Mouse (Mus musculus) kidney, adult 18-20 months (tissue): ENCODE data around the gene Entr1.
A peak's percentile ranks its signal among the peaks of the same experiment; 100 is the strongest.

ENCODE experiments used
- DNase-seq: peaks from one replicate; pipeline ENCODE4 v3.0.0; 2021

Gene Entr1

GRCm38 (mm10) chr2:26389154-26389690 lies at the start of gene Entr1, which contains the start of gene Pmpca:
TSS of gene Entr1 (minus strand) at chr2:26389316.
TSS of gene Pmpca (plus strand) at chr2:26389339.
- peak; percentile 85 for DNase-seq

- no peak for DNase-seq
These were observed 49.3 kb upstream of the Entr1 start for GRCm38 (mm10) chr2:26438373-26438772.

DNA sequence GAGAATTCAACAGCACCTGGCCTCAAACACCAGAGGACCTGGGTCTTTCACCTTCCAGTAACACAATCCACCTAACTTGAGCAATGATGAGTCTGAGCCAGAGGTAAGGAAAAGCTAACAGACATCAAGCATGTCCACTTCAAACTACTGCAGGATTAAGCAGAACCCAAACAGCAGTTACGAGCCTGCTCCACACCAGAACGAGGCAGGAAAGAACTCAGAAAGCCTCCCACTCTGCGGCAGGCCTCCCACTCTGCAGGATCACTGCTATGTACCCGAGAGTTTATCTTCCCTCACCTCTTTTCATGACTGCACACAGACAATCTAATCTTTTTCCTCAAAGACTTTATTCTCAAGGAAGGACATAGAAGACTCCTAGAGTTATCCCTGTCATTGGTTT lies 48.1 kb upstream of the Entr1 start:
- no peak for DNase-seq

- peak; percentile 43 for DNase-seq
These were observed 45.9 kb upstream of the Entr1 start for GRCm38 (mm10) chr2:26434791-26435572.

DNA sequence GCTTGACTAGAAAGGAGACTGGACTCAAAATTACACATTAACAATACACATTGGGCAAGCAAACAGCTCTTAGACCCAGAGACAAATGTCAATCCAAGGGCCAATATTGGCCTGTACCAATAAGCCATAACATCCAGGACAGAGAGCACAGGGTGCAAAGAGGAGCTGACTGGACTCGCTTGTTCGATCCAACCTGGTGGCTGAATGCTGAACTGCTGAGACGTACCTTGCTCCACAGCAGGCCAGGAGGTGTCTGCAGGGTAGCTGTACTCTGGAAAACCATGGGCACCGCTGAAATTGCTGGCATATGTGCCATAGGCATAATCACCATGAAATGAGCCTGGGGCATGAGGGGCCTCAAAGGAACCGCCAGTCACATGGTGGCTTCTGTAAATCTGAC lies 40.7 kb upstream of the Entr1 start:
- no peak for DNase-seq

- DNase-seq: no peak
These were observed 35.4 kb upstream of the Entr1 start for GRCm38 (mm10) chr2:26424541-26424940.

GRCm38 (mm10) chr2:26423086-26423485 lies 34.0 kb upstream of the Entr1 start:
- DNase-seq: peak; percentile 37

- no peak for DNase-seq
These were observed 32.9 kb upstream of the Entr1 start for GRCm38 (mm10) chr2:26421969-26422368.

- no peak for DNase-seq
These were observed 29.0 kb upstream of the Entr1 start for GRCm38 (mm10) chr2:26418120-26418519.

DNA sequence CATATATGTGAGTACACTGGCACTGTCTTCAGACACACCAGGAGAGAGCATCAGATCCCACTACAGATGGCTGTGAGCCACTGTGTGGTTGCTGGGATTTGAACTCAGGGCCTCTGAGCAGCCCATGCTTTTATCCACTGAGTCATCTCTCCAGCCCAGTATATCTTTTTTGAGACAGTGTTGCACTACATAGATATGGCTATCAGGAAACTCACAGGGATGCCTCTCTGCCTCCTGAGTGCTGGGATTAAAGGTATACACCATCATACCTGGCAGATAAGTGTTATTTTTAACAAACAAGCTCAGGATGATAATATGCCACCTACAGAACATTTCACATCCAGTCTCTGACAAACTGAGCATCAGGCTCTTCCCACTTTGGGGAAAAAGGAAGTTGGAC lies 27.9 kb upstream of the Entr1 start:
- DNase-seq: no peak

- peak; percentile 56 for DNase-seq
These were observed 21.9 kb upstream of the Entr1 start for GRCm38 (mm10) chr2:26410931-26411411.

GRCm38 (mm10) chr2:26410091-26410490 lies 21.0 kb upstream of the Entr1 start:
- no peak for DNase-seq

DNA sequence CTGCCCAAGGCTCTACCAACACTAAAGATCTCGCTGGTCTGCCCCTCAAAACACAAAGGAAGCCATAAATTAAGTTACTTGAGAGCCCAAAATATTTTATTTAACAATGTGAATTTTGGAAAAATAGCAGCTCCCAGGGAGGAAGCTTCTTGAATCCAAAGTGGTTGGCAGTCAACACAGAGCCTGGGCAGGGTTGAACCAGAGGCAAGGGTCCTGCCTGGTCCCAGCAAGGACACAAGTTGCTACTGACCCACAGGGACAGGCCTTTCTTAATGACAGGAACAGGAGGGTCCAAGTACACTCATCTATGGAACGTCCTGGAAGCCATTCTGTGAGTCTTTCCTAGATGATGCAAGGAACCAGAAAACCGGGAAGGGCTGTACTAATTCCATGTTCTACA lies 20.2 kb upstream of the Entr1 start:
- no peak for DNase-seq

DNA sequence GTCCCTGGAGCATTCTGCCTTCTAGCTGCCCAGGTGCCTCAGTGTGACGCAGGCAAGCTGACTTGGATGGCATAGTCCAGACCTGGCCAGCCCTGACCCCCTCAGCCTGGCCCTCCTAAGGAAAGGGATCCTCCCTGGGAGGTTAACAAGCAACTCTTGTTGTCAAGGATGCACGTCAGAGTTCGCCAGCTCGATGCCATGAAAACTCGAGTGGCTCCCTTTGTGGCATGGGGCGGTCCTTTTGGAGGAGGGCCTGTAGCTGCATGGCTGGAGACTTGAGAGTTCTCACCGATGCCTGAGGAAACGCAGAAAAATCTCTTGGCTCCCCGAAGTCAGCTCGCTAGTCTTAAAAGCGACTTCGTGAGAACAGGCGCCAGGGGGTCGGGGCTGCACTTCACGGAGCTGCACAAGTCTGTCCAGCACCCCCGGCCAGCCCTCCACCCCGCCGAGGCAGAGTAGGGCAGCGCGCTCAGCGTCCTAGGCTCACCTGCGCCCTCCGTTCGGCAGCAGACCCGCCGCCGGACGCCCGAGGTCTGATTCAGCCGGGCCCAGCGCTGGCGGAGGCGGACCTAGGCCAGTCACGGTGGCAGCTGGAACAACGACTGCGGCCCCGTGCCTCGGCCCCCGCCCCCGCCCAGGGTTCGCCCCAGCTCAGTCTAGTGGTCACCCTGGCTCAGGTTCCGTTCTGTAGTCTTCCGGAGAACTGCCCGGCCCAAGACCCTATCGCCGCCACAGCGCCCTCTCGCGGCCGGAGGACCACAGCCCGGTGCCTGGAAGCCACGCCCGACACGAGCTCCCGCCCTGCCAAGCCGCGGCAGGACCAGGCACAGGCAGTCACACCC lies 19.6 kb upstream of the Entr1 start, which contains the start of gene Inpp5e:
Gene Inpp5e, minus strand, starts transcription at position 689 of the 842 bp plus-strand sequence.
- peak; percentile 99 for DNase-seq

GRCm38 (mm10) chr2:26403306-26403705 lies 14.2 kb upstream of the Entr1 start:
- peak; percentile 57 for DNase-seq

DNA sequence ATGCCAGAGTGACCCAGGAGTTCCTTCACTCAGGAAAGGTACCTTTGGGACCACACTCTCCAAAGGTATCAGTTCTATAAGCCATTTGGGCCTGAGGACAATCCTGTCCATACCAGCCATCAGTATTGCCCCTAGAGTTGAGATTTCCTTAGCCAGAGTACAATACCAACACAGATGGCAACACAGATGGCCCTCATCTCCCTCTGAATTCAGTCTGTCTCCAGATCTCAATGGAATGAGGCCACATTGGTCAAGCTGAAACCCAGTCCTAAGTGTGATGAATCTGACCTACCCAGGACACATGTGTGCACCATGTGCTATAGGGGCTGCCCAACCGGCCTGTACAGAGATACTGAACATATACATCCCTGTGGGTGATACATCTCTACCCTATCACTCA lies 13.1 kb upstream of the Entr1 start:
- no peak for DNase-seq

DNA sequence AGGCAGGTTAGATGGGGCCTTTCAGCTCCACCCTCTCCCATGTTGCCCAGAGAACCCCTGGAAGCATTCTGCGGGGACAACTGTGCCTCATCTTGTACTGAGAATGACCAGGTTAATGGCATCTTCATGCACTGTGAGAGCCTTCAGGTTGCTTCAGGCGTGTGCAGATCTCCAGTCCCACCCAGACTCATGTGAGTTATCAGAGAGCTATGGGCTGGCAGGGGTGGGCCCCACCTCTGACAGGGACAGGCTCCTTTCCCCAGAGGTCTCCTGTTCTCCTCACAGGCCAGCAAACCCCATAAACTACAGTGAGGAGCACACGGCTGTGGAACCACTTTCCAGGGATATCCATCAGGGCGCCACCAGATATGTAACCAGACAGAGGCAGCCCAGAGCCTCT lies 11.9 kb upstream of the Entr1 start:
- DNase-seq: no peak

DNA sequence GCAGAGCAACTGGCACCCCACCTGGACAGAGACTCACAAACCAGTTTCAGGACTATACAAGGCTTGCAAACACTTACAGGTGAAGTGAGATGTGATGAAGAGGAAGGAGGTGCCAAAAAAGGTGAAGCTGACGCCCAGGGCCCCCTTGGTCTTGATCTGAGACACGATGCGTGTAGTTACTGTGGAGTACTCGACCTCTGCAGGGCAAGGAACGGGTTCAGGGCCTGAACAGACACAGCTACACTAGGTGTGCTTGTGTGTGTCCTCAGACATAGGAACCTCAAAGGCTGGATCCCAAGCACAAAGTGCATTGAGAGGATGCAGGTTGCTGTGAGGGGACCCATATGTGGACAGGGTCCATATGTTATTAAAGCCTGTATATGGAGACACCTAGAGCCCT lies 11.2 kb upstream of the Entr1 start:
- no peak for DNase-seq

DNA sequence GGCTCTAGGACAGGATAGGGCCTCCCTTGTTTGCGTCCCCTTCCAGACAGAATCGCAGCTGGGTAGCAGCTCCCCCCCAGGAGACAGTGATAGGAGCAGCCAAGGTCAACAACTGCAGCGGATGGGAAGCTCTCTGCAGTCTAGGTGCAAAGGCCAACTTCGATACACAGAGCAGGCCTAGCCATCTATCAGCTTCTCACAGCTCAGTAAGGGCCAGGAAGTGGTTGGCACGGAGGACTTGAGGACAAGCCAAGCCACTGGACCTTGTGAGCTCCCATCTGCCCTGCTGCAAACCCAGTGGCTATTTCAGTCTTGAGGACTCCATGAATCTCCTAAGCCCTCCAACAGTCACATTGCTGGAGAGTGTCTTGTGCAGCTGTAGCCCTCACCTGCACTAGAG lies 10.5 kb upstream of the Entr1 start:
- peak; percentile 56 for DNase-seq

GRCm38 (mm10) chr2:26398978-26399377 lies 9.9 kb upstream of the Entr1 start:
- DNase-seq: peak; percentile 44

GRCm38 (mm10) chr2:26391617-26392016 lies 2.5 kb upstream of the Entr1 start:
- DNase-seq: no peak

DNA sequence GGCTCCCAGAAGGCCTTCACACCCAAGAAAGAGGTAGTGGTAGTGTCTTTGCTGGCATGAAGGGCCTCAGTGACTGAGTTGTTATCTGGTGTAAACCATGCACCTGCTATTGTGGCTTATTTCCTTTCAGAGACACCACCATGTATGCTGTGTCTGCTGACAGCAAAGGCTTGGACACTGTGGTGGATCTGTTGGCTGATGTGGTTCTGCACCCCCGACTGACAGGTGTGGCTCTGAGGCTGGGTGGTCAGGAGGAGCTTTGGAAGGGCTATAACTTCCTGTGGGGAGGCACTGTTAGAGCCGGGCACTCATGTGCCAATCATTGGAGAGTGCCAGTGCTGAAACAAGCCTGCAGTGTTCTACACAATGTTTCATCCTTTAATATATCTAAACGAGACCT lies 1.8 kb upstream of the Entr1 start:
- no peak for DNase-seq

- no peak for DNase-seq
These were observed 398 bp downstream of the Entr1 start for GRCm38 (mm10) chr2:26388682-26389153.
